Mouse (Mus musculus) lung, postnatal 0 days (tissue): ENCODE results near the gene Ccdc81. TPM values are rescaled to one million over a fixed set of nuclear protein-coding genes. Genes with fewer than 3 reads are reported as not detected.

ENCODE experiments used
- ATAC-seq: fragments of 200-750 bp; cut with Nextera tagmentation; 2 replicates; pipeline ENCODE4 v1.8.0; 2017; ENCODE audit warnings: moderate library complexity
- DNase-seq: peaks from one replicate; pipeline ENCODE4 v3.0.0-alpha.2; 2016; ENCODE audit warnings: low spot score
- H3K27ac ChIP-seq: fragments of 300-500 bp; sonication (generic); 2 replicates; pipeline ENCODE4 v1.5.1; 2014; ENCODE audit warnings: antibody characterized with exemption, mild to moderate bottlenecking, low read length, mixed read lengths
- H3K27me3 ChIP-seq: fragments of 300-500 bp; sonication (generic); replicated peaks from 2 replicates; pipeline ENCODE4 v1.6.1; 2014; ENCODE audit warnings: low read length, mixed read lengths; ENCODE audit not compliant: insufficient read depth
- H3K36me3 ChIP-seq: fragments of 300-500 bp; sonication (generic); 2 replicates; pipeline ENCODE4 v1.6.1; 2014; ENCODE audit warnings: low read length, mixed read lengths; ENCODE audit not compliant: insufficient read depth
- H3K4me1 ChIP-seq: fragments of 300-500 bp; sonication (generic); 2 replicates; pipeline ENCODE4 v1.6.1; 2014; ENCODE audit warnings: antibody characterized with exemption, low read depth, low read length, mixed read lengths; ENCODE audit not compliant: insufficient read depth
- H3K4me2 ChIP-seq: fragments of 300-500 bp; sonication (generic); replicated peaks from 2 replicates; pipeline ENCODE4 v1.6.1; 2014; ENCODE audit warnings: low read depth, mild to moderate bottlenecking, low read length, moderate library complexity, mixed read lengths
- H3K4me3 ChIP-seq: fragments of 300-500 bp; sonication (generic); 2 replicates; pipeline ENCODE4 v1.5.1; 2014; ENCODE audit warnings: low read depth, low read length
- H3K9ac ChIP-seq: fragments of 300-500 bp; sonication (generic); replicated peaks from 2 replicates; pipeline ENCODE4 v1.6.1; 2014; ENCODE audit warnings: low read depth, mild to moderate bottlenecking
- H3K9me3 ChIP-seq: fragments of 300-500 bp; sonication (generic); 2 replicates; pipeline ENCODE4 v1.6.1; 2016; ENCODE audit warnings: low read length, mixed read lengths
- CTCF ChIP-seq: IDR thresholded peaks from 2 replicates; pipeline ENCODE4 v1.5.1; 2016; ENCODE audit warnings: antibody characterized with exemption, mild to moderate bottlenecking
- EP300 ChIP-seq: IDR thresholded peaks from 2 replicates; pipeline ENCODE4 v1.6.1; 2016; ENCODE audit warnings: antibody characterized with exemption, mild to moderate bottlenecking, control low read depth
- WGBS: fragments of 180-500 bp; shearing (Covaris S2); extraction: QIAGEN DNeasy Blood & Tissue Kit; methylation state at CpG from one replicate; pipeline ENCODE4 v1.1.7; 2014; 5-methylcytosine and 5-hydroxymethylcytosine counted together
- polyA plus RNA-seq: library from polyadenylated mRNA; unstranded; fragments of >200 nt; fragmentation: Nextera tagmentation; extraction: Ambion mirVana; gene quantifications from 2 replicates; pipeline ENCODE4 v1.2.1, GENCODE M21; 2015

Gene Ccdc81
- polyA plus RNA-seq, 1 experiment from 2014 or later = 1.2 TPM

GRCm38 (mm10) chr7:89853131-89853530 lies 50.3 kb downstream of the Ccdc81 start:
- Histone ChIP-seq H3K27ac (no peak overlapping the region), H3K36me3 (no peaks in the 10 kb centered on the region), H3K9ac (no peak overlapping the region), H3K9me3 (no peaks in the 10 kb centered on the region), H3K4me3 (no peak overlapping the region), H3K4me2 (no peak overlapping the region), H3K27me3 (no peaks in the 10 kb centered on the region), H3K4me1 (no peaks in the 10 kb centered on the region)
- ATAC-seq (no peak), DNase-seq (no peak)
- no peak for TF ChIP-seq EP300
- no peak for TF ChIP-seq CTCF
- WGBS = 84% methylated on average over 5 of the region's 5 CpGs

- Histone ChIP-seq H3K4me1 (no peaks in the 10 kb centered on the region), H3K9me3 (no peaks in the 10 kb centered on the region), H3K27ac (no peak overlapping the region), H3K27me3 (no peaks in the 10 kb centered on the region), H3K4me3 (no peak overlapping the region), H3K36me3 (no peaks in the 10 kb centered on the region), H3K9ac (no peak overlapping the region), H3K4me2 (no peak overlapping the region)
- 59% methylated on average over 10 of the region's 10 CpGs for WGBS
- no peak for TF ChIP-seq EP300
- no peak for TF ChIP-seq CTCF
- ATAC-seq = no peak
- no peak for DNase-seq
Observed at GRCm38 (mm10) chr7:89852158-89853095, 51.0 kb downstream of the Ccdc81 start.

- no peaks in the 10 kb centered on the region for H3K9me3 ChIP-seq
- no peak for TF ChIP-seq CTCF
- TF ChIP-seq EP300 = no peak
- H3K4me2 ChIP-seq = no peak overlapping the region
- ATAC-seq (no peak), DNase-seq (no peak)
- H3K27me3 ChIP-seq = no peaks in the 10 kb centered on the region
- no peaks in the 10 kb centered on the region for H3K4me1 ChIP-seq
- 54% methylated on average over 3 of the region's 3 CpGs for WGBS
- H3K9ac ChIP-seq = no peak overlapping the region
- no peaks in the 10 kb centered on the region for H3K36me3 ChIP-seq
- H3K4me3 ChIP-seq = no peak overlapping the region
- no peak overlapping the region for H3K27ac ChIP-seq
Observed at GRCm38 (mm10) chr7:89850510-89850909, 52.9 kb downstream of the Ccdc81 start.

DNA sequence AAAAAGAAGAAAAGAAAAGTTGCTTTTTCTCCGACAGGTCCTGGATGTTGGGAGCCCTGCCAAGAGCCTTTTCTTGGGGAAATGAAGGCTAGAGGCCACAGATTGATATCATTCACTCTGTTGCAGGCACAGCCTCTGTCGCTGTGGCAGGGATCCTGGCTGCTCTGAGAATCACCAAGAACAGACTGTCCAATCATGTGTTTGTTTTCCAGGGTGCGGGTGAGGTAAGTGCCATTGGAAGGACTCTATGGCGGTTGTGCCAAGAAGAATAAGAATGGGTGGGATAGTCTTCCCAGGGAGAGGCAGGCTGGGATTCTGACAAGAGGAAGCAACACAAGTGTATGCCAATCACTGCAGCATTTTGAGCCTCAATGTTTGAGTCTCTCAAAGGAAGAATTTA lies 57.8 kb downstream of the Ccdc81 start:
- TF ChIP-seq CTCF = no peak
- TF ChIP-seq EP300 = no peak
- no peaks in the 10 kb centered on the region for H3K4me1 ChIP-seq
- no peaks in the 10 kb centered on the region for H3K36me3 ChIP-seq
- ATAC-seq (peak; percentile 56), DNase-seq (no peak)
- no peaks in the 10 kb centered on the region for H3K27me3 ChIP-seq
- H3K4me2 ChIP-seq = no peak overlapping the region
- WGBS = 49% methylated on average over 4 of the region's 4 CpGs
- no peaks in the 10 kb centered on the region for H3K9me3 ChIP-seq
- no peak overlapping the region for H3K9ac ChIP-seq
- no peak overlapping the region for H3K27ac ChIP-seq
- no peak overlapping the region for H3K4me3 ChIP-seq

GRCm38 (mm10) chr7:89843533-89843932 lies 59.9 kb downstream of the Ccdc81 start:
- Histone ChIP-seq H3K27ac (no peak overlapping the region), H3K9ac (no peak overlapping the region), H3K4me3 (no peak overlapping the region), H3K4me1 (no peaks in the 10 kb centered on the region), H3K9me3 (no peaks in the 10 kb centered on the region), H3K36me3 (no peaks in the 10 kb centered on the region), H3K27me3 (no peaks in the 10 kb centered on the region), H3K4me2 (no peak overlapping the region)
- DNase-seq (no peak), ATAC-seq (no peak)
- WGBS = 28% methylated on average over 6 of the region's 6 CpGs
- TF ChIP-seq EP300 (no peak), CTCF (peak; percentile 82)

- H3K27me3 ChIP-seq = no peaks in the 10 kb centered on the region
- H3K27ac ChIP-seq = no peak overlapping the region
- TF ChIP-seq EP300 = no peak
- no peak for TF ChIP-seq CTCF
- WGBS = 49% methylated on average over 6 of the region's 6 CpGs
- H3K4me2 ChIP-seq = no peak overlapping the region
- H3K9ac ChIP-seq = no peak overlapping the region
- no peak overlapping the region for H3K4me3 ChIP-seq
- H3K36me3 ChIP-seq = no peaks in the 10 kb centered on the region
- ATAC-seq (no peak), DNase-seq (no peak)
- no peaks in the 10 kb centered on the region for H3K4me1 ChIP-seq
- H3K9me3 ChIP-seq = no peaks in the 10 kb centered on the region
Observed at GRCm38 (mm10) chr7:89843121-89843520, 60.3 kb downstream of the Ccdc81 start.
